Mouse (Mus musculus) CH12.LX (cell line): ENCODE results near the gene Cirbp. TPM values are rescaled to one million over a fixed set of nuclear protein-coding genes. Genes with fewer than 3 reads are reported as not detected.
"Not testable (repeated sequence)": the region's sequence is repeated elsewhere in the genome, so short reads cannot be mapped to it uniquely, and the experiment has no call there.

Experiments
- DNase-seq: peaks from one replicate; pipeline ENCODE4 v3.0.0-alpha.2; 2013; ENCODE audit errors: extremely low read depth
- H3K27ac ChIP-seq: 2 replicates; pipeline ENCODE4 v1.5.1; 2012; ENCODE audit warnings: low read depth, mild to moderate bottlenecking, control low read depth, moderate library complexity; ENCODE audit not compliant: insufficient read depth
- H3K27me3 ChIP-seq: replicated peaks from 2 replicates; pipeline ENCODE3; 2012; ENCODE audit warnings: inconsistent platforms
- H3K36me3 ChIP-seq, 2 experiments: replicated peaks in 1 of 2; 2 replicates each; pipeline versions ENCODE3 to v1.6.1; 2012; ENCODE audit warnings: inconsistent platforms in 1 of 2, low read length in 1 of 2, mild to moderate bottlenecking in 1 of 2, mixed read lengths in 1 of 2, moderate library complexity in 1 of 2; ENCODE audit not compliant: control insufficient read depth in 1 of 2, insufficient read depth in 1 of 2
- H3K4me1 ChIP-seq, 2 experiments: 2 replicates each; pipeline ENCODE4 v1.6.1; 2012; ENCODE audit warnings: inconsistent platforms in 1 of 2, moderate library complexity in 1 of 2; ENCODE audit not compliant: insufficient read depth in 2 of 2, control insufficient read depth in 1 of 2
- H3K4me2 ChIP-seq: 2 replicates; pipeline ENCODE4 v1.6.1; 2012; ENCODE audit warnings: low read depth, mild to moderate bottlenecking, control low read depth; ENCODE audit not compliant: poor library complexity, insufficient read depth, severe bottlenecking
- H3K4me3 ChIP-seq, 3 experiments: fragments of 150-350 bp in 1 of 3; sonication (generic) in 1 of 3; replicated peaks in 1 of 3; 2 replicates each; pipeline versions ENCODE3 to v1.5.1; 2011 to 2012; ENCODE audit warnings: low read depth in 2 of 3, low read length in 2 of 3, mild to moderate bottlenecking in 2 of 3, moderate library complexity in 2 of 3, control low read depth in 1 of 3, improper control_type of control experiment in 1 of 3, inconsistent platforms in 1 of 3, mixed read lengths in 1 of 3; ENCODE audit not compliant: poor library complexity in 1 of 3
- H3K79me2 ChIP-seq: replicated peaks from 2 replicates; pipeline ENCODE4 v1.6.1; 2012; ENCODE audit warnings: mild to moderate bottlenecking, moderate library complexity; ENCODE audit not compliant: control insufficient read depth, poor library complexity, insufficient read depth, severe bottlenecking; ENCODE audit errors: extremely low read depth
- H3K9ac ChIP-seq: 2 replicates; pipeline ENCODE4 v1.6.1; 2012; ENCODE audit warnings: low read depth, mild to moderate bottlenecking, control low read depth, moderate library complexity; ENCODE audit not compliant: insufficient read depth
- H3K9me3 ChIP-seq: replicated peaks from 2 replicates; pipeline ENCODE3; 2012; ENCODE audit warnings: low read length, inconsistent platforms, mixed read lengths
- CHD1 ChIP-seq: IDR thresholded peaks from 2 replicates; pipeline ENCODE4 v1.6.1; 2012; ENCODE audit warnings: low read depth, low read length, improper control_type of control experiment, inconsistent platforms
- CHD2 ChIP-seq: IDR thresholded peaks from 2 replicates; pipeline ENCODE4 v1.6.1; 2011; ENCODE audit warnings: low read length, improper control_type of control experiment
- CTCF ChIP-seq, 2 experiments: IDR thresholded peaks in 1 of 2; conservative IDR thresholded peaks in 1 of 2; 2 replicates each; pipeline ENCODE4 v1.5.1; 2011 to 2012; ENCODE audit warnings: low read depth in 2 of 2, low read length in 2 of 2, improper control_type of control experiment in 1 of 2, inconsistent platforms in 1 of 2, mild to moderate bottlenecking in 1 of 2, moderate library complexity in 1 of 2
- ELF1 ChIP-seq: IDR thresholded peaks from 2 replicates; pipeline ENCODE4 v1.6.1; 2014; ENCODE audit warnings: low read depth, mild to moderate bottlenecking, inconsistent platforms, low read length, improper control_type of control experiment
- GABPA ChIP-seq: IDR thresholded peaks from 2 replicates; pipeline ENCODE4 v1.6.1; 2012; ENCODE audit warnings: low read depth, low read length, improper control_type of control experiment, inconsistent platforms; ENCODE audit not compliant: insufficient replicate concordance
- HCFC1 ChIP-seq: IDR thresholded peaks from 2 replicates; pipeline ENCODE4 v1.6.1; 2012; ENCODE audit warnings: low read depth, mild to moderate bottlenecking, inconsistent platforms, low read length, improper control_type of control experiment
- MAX ChIP-seq: IDR thresholded peaks from 2 replicates; pipeline ENCODE4 v1.6.1; 2011; ENCODE audit warnings: low read length, improper control_type of control experiment
- MAZ ChIP-seq: IDR thresholded peaks from 2 replicates; pipeline ENCODE4 v1.6.1; 2012; ENCODE audit warnings: low read depth, mild to moderate bottlenecking, inconsistent platforms, low read length, improper control_type of control experiment, moderate library complexity
- MEF2A ChIP-seq: IDR thresholded peaks from 2 replicates; pipeline ENCODE4 v1.6.1; 2014; ENCODE audit warnings: low read depth, mild to moderate bottlenecking, inconsistent platforms, low read length, improper control_type of control experiment, borderline replicate concordance
- MXI1 ChIP-seq: IDR thresholded peaks from 2 replicates; pipeline ENCODE4 v1.6.1; 2011; ENCODE audit warnings: mild to moderate bottlenecking, low read depth, low read length, improper control_type of control experiment
- NELFE ChIP-seq: IDR thresholded peaks from 2 replicates; pipeline ENCODE4 v1.6.1; 2011; ENCODE audit warnings: low read depth, low read length, improper control_type of control experiment
- NRF1 ChIP-seq: IDR thresholded peaks from 2 replicates; pipeline ENCODE4 v1.6.1; 2014; ENCODE audit warnings: low read depth, mild to moderate bottlenecking, inconsistent platforms, low read length, improper control_type of control experiment, moderate library complexity
- POLR2A ChIP-seq: IDR thresholded peaks from 2 replicates; pipeline ENCODE4 v1.6.1; 2011; ENCODE audit warnings: low read depth, mild to moderate bottlenecking, improper control_type of control experiment, low read length
- POLR2AphosphoS2 ChIP-seq: IDR thresholded peaks from 2 replicates; pipeline ENCODE4 v1.6.1; 2011; ENCODE audit warnings: low read depth, low read length, improper control_type of control experiment
- TBP ChIP-seq: conservative IDR thresholded peaks from 2 replicates; pipeline ENCODE4 v1.6.1; 2011; ENCODE audit warnings: low read depth, low read length, improper control_type of control experiment
- TCF12 ChIP-seq: IDR thresholded peaks from 2 replicates; pipeline ENCODE4 v1.6.1; 2014; ENCODE audit warnings: low read depth, mild to moderate bottlenecking, inconsistent platforms, low read length, improper control_type of control experiment
- USF2 ChIP-seq: conservative IDR thresholded peaks from 2 replicates; pipeline ENCODE4 v1.6.1; 2011; ENCODE audit warnings: low read depth, low read length, improper control_type of control experiment
- ZC3H11A ChIP-seq: IDR thresholded peaks from 2 replicates; pipeline ENCODE4 v1.6.1; 2012; ENCODE audit warnings: low read depth, mild to moderate bottlenecking, inconsistent platforms, low read length, improper control_type of control experiment
- ZMIZ1 ChIP-seq: IDR thresholded peaks from 2 replicates; pipeline ENCODE4 v1.6.1; 2012; ENCODE audit warnings: low read depth, mild to moderate bottlenecking, inconsistent platforms, low read length, improper control_type of control experiment
- ZNF384 ChIP-seq: IDR thresholded peaks from 2 replicates; pipeline ENCODE4 v1.6.1; 2012; ENCODE audit warnings: low read depth, low read length, improper control_type of control experiment, inconsistent platforms
- dilution Hi-C: fragments of 300-500 bp; cut with MboI; formaldehyde crosslinking; loops from 2 replicates; pipeline ENCODE4 v1.14.3; 2020; ENCODE audit warnings: low sequenced_read_pairs; ENCODE audit not compliant: extremely low pct_unique_long_range_greater_than_20kb, extremely low pct_ligation_motif_present
- in situ Hi-C: fragments of 300-500 bp; cut with MboI; formaldehyde crosslinking; loops from 3 replicates; pipeline ENCODE4 v1.14.3; 2019; ENCODE audit warnings: low sequenced_read_pairs, low pct_ligation_motif_present, low pct_unique_long_range_greater_than_20kb, mixed read lengths
- polyA plus RNA-seq: library from polyadenylated mRNA; unstranded; fragments of >175 nt; gene quantifications from 2 replicates; pipeline ENCODE4 v1.2.1, GENCODE M21; 2012; ENCODE audit warnings: low read depth; ENCODE audit not compliant: insufficient read length
- total RNA-seq, 2 experiments: library from RNA; depleted of rRNA; stranded (reverse); fragments of 300-350 nt in 1 of 2; fragments of >200 nt in 1 of 2; gene quantifications; 2 replicates each; pipeline ENCODE4 v1.2.3; 2012 to 2014

The Cirbp gene
- total and polyA plus RNA-seq, 3 experiments, result 27.0 to 40.2 (median 34.4) TPM

- TF ChIP-seq MXI1, result peak; percentile 84
- peak; percentile 55 for TF ChIP-seq NRF1
- TF ChIP-seq ZNF384, result no peak; the same call in 1 of the 2 replicates
- TF ChIP-seq USF2, result peak; percentile 26; the same call in 1 of the 2 replicates
- TF ChIP-seq GABPA, result no peak
- peak; percentile 58; the same call in 1 of the 2 replicates for TF ChIP-seq HCFC1
- TF ChIP-seq TCF12, result peak; percentile 82
- TF ChIP-seq ZMIZ1, result no peak
- peak; percentile 92 for TF ChIP-seq ZC3H11A
- TF ChIP-seq CTCF (conservative IDR thresholded peaks at IDR 0.05 in 1 of 2, IDR thresholded peaks at IDR 0.05 in 1 of 2; ENCODE audit: low read depth in 2 of 2, low read length in 2 of 2), result peak; percentile 95 to 100
Observed at GRCm38 (mm10) chr10:80164998-80165344, 814 bp upstream of the Cirbp start (continued).

GRCm38 (mm10) chr10:80166136-80166535 lies 351 bp downstream of the Cirbp start:
- peak overlapping the region in 2 of 3 experiments; percentile 31 to 39 for H3K4me3 ChIP-seq
- peaks cover 20 to 64% of the 10 kb centered on the region in 2 experiments for H3K4me1 ChIP-seq
- peaks cover 13 to 18% of the 10 kb centered on the region in 2 experiments for H3K36me3 ChIP-seq
- H3K9ac ChIP-seq, result peak overlapping the region; percentile 68
- H3K79me2 ChIP-seq, result peaks cover 16% of the 10 kb centered on the region
- peak overlapping the region; percentile 59 for H3K27ac ChIP-seq
- H3K9me3 ChIP-seq, DNase-seq, in situ Hi-C loops, H3K27me3 ChIP-seq, dilution Hi-C loops: not testable (repeated sequence)
- H3K4me2 ChIP-seq, result peak overlapping the region; percentile 95

- H3K9ac ChIP-seq, result peak overlapping the region; percentile 86
- H3K9me3 ChIP-seq, result no peaks in the 10 kb centered on the region
- in situ Hi-C loops (no loop called here), dilution Hi-C loops (no loop called here)
- H3K27me3 ChIP-seq, result no peaks in the 10 kb centered on the region
- peak; percentile 98 for DNase-seq
- peak overlapping the region; percentile 83; the same call in 1 of the 2 replicates for H3K4me2 ChIP-seq
- peaks cover 16% of the 10 kb centered on the region for H3K79me2 ChIP-seq
- peak overlapping the region; percentile 63 to 67 (median 66) for H3K4me3 ChIP-seq
- H3K36me3 ChIP-seq, result peaks cover 25 to 31% of the 10 kb centered on the region in 2 experiments
- peaks cover 16 to 62% of the 10 kb centered on the region in 2 experiments for H3K4me1 ChIP-seq
- no peak for TF ChIP-seq MXI1
- no peak for TF ChIP-seq MAX
- TF ChIP-seq MAZ, result peak; percentile 39; the same call in 1 of the 2 replicates
- no peak; the same call in 1 of the 2 replicates for TF ChIP-seq MEF2A
- peak; percentile 99 for TF ChIP-seq POLR2AphosphoS2
- TF ChIP-seq ZMIZ1, result peak; percentile 98
- peak; percentile 48; the same call in 1 of the 2 replicates for TF ChIP-seq HCFC1
- TF ChIP-seq TCF12, result peak; percentile 59; the same call in 1 of the 2 replicates
- no peak for TF ChIP-seq CHD1
- peak; percentile 99 for TF ChIP-seq ELF1
- TF ChIP-seq NELFE, result peak; percentile 99
- TF ChIP-seq TBP, result peak; percentile 95
- 0 out of 2 replicates have a peak, but pooled peaks have one; percentile 34 for TF ChIP-seq CHD2
- TF ChIP-seq GABPA, result no peak
- peak; percentile 100 for TF ChIP-seq POLR2A
- H3K27ac ChIP-seq, result peak overlapping the region; percentile 81
Observed at GRCm38 (mm10) chr10:80167460-80168037, 1.8 kb downstream of the Cirbp start.
